Mouse (Mus musculus): Measurements from ENCODE around the gene Wdr59. TPM values are rescaled to one million over a fixed set of nuclear protein-coding genes. Genes with fewer than 3 reads are reported as not detected.
"Not testable (repeated sequence)": the region's sequence is repeated elsewhere in the genome, so short reads cannot be mapped to it uniquely, and the experiment has no call there.

The Wdr59 gene
- polyA plus RNA-seq, 1 experiment: 9.0 TPM

DNA sequence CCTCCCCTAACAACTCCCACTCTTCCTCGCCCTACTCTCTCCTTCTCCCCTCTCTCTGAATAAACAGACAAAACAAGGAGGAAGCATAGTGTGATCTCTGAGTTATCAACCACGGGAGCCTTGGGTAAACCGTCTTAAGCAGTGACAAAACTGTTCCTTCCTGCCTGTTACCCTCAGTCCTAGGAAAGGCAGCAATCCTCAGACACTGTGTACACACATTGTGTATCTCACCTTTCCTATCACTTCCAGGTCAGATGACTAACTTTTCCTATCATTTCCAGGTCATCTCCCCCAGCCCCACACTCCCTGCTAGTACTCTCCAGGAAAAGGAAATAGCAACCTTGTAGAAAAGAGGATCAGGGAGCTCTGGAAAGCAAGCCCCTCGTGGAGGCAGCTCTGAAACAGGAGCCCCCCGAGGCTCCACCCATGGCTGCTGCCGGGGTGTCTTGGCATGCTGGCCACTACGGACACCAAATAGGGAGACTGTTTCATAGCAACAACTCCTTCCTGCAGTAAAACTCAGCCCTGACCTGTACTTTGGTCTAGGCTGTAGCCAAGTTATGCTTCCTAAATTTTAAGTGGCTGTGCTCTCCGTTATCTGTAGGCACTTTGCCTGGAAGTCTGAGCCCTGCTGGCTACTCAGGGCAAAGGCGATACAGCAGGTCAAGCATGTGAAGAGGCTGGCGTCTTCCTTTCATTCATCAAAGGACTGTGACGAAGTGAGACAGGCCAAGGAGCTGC, 20.0 kb downstream of the Wdr59 start:
- TF ChIP-seq POLR2A (IDR thresholded peaks at IDR 0.05; ENCODE audit: control insufficient read depth, extremely low read depth, insufficient read depth, low read length, poor library complexity): no peak
- TF ChIP-seq CTCF (IDR thresholded peaks at IDR 0.05; ENCODE audit: borderline replicate concordance, control insufficient read depth, extremely low read depth, insufficient read depth, low read length, poor library complexity): no peak
- DNase-seq: no peak
- Histone ChIP-seq H3K36me3 (ENCODE audit: control insufficient read depth, insufficient read depth, low read length) (no peaks in the 10 kb centered on the region), H3K4me1 (replicated peaks; ENCODE audit: control insufficient read depth, insufficient read depth, low read length) (peaks cover 3% of the 10 kb centered on the region; the same call in 1 of the 2 replicates), H3K4me3 (ENCODE audit: control insufficient read depth, insufficient read depth, low read length) (no peak overlapping the region), H3K27me3 (ENCODE audit: control insufficient read depth, insufficient read depth, low read length) (no peaks in the 10 kb centered on the region), H3K27ac (ENCODE audit: control insufficient read depth, insufficient read depth, low read length) (no peak overlapping the region)
- WGBS: 88% methylated on average over 11 of the region's 11 CpGs

DNA sequence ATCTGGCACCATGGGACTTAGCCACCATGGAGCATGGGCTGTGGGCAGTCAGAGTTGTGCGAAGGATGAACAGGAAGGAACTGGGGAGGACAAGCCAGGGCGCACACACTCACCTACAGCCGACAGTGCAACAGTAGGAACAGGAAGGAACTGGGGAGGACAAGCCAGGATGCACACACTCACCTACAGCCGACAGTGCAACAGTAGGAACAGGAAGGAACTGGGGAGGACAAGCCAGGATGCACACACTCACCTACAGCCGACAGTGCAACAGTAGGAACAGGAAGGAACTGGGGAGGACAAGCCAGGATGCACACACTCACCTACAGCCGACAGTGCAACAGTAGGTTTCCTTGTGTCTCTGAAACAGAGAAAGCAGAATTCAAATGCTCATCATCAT, 23.6 kb downstream of the Wdr59 start:
- not testable (repeated sequence) for H3K4me3 ChIP-seq (ENCODE audit: control insufficient read depth, insufficient read depth, low read length); H3K27ac ChIP-seq (ENCODE audit: control insufficient read depth, insufficient read depth, low read length); DNase-seq; H3K27me3 ChIP-seq (ENCODE audit: control insufficient read depth, insufficient read depth, low read length); H3K4me1 ChIP-seq (replicated peaks; ENCODE audit: control insufficient read depth, insufficient read depth, low read length); H3K36me3 ChIP-seq (ENCODE audit: control insufficient read depth, insufficient read depth, low read length)
- 42% methylated on average over 6 of the region's 6 CpGs for WGBS

DNA sequence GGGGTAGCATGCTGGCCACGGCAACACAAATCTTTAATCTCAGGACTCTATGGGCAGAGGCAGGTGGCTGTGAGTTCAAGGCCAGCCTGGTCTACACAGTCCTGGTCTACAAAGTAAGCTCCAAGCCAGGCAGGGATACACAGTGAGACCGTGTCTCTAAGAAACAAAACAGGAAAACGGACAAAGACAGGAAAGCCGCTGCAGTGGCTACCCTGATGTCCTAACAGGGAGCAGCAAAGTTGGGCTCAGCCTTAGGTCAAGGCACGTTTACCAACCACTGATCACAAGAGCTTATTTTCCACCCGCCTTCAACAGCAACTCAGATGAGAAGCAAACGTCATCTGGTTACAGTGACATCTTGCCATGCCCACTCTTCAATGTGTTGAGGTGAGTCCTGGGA, 25.6 kb downstream of the Wdr59 start:
- Histone ChIP-seq H3K27ac (ENCODE audit: control insufficient read depth, insufficient read depth, low read length) (no peak overlapping the region), H3K36me3 (ENCODE audit: control insufficient read depth, insufficient read depth, low read length) (no peaks in the 10 kb centered on the region), H3K4me3 (ENCODE audit: control insufficient read depth, insufficient read depth, low read length) (no peak overlapping the region), H3K27me3 (ENCODE audit: control insufficient read depth, insufficient read depth, low read length) (no peaks in the 10 kb centered on the region), H3K4me1 (replicated peaks; ENCODE audit: control insufficient read depth, insufficient read depth, low read length) (no peaks in the 10 kb centered on the region)
- DNase-seq: no peak
- TF ChIP-seq POLR2A (IDR thresholded peaks at IDR 0.05; ENCODE audit: control insufficient read depth, extremely low read depth, insufficient read depth, low read length, poor library complexity): no peak
- no peak for TF ChIP-seq CTCF (IDR thresholded peaks at IDR 0.05; ENCODE audit: borderline replicate concordance, control insufficient read depth, extremely low read depth, insufficient read depth, low read length, poor library complexity)
- WGBS: 96% methylated on average over 7 of the region's 7 CpGs

DNA sequence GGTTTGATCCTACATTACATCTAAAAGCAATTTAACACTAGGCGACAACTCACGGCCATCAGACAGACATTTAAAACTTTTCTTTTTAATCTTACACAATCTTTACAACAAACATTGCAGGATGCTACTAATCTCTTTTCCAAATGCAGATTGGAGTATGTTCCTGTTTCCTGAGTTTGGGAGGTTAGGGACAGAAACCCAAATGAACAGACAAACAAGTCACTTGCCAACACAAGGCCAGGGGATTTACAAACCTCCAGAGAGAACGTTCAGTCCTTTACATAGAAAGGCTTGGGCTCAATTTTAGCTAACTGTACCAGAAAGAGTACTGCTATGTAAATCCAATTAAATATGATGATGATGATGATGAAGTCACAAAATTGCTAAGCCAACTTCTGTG, 28.7 kb downstream of the Wdr59 start:
- DNase-seq: no peak
- H3K27me3 ChIP-seq (ENCODE audit: control insufficient read depth, insufficient read depth, low read length): no peaks in the 10 kb centered on the region
- no peak overlapping the region for H3K27ac ChIP-seq (ENCODE audit: control insufficient read depth, insufficient read depth, low read length)
- no peak overlapping the region for H3K4me3 ChIP-seq (ENCODE audit: control insufficient read depth, insufficient read depth, low read length)
- H3K36me3 ChIP-seq (ENCODE audit: control insufficient read depth, insufficient read depth, low read length): no peaks in the 10 kb centered on the region
- TF ChIP-seq CTCF (IDR thresholded peaks at IDR 0.05; ENCODE audit: borderline replicate concordance, control insufficient read depth, extremely low read depth, insufficient read depth, low read length, poor library complexity) (no peak), POLR2A (IDR thresholded peaks at IDR 0.05; ENCODE audit: control insufficient read depth, extremely low read depth, insufficient read depth, low read length, poor library complexity) (no peak)
- WGBS: 97% methylated on average over 3 of the region's 3 CpGs
- no peaks in the 10 kb centered on the region for H3K4me1 ChIP-seq (replicated peaks; ENCODE audit: control insufficient read depth, insufficient read depth, low read length)

DNA sequence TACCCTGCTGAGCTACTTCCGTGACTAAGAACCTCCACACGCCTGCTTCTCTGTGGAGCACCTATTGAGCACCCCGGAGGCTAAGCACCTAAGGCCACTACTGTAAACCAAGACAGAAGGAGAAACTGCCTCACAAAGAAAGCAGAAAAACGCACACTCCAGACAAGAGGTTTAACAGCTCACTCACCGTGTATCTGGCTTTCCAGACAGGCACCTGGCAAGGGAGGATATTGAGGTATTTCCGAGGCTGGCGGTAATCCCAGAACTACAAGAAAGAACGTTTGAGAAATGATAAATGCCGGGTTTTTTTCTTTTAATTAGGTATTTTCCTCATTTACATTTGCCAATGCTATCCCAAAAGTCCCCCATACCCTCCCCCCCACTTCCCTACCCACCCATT, 29.4 kb downstream of the Wdr59 start:
- WGBS: 93% methylated on average over 9 of the region's 9 CpGs
- DNase-seq: no peak
- TF ChIP-seq POLR2A (IDR thresholded peaks at IDR 0.05; ENCODE audit: control insufficient read depth, extremely low read depth, insufficient read depth, low read length, poor library complexity): no peak
- no peak for TF ChIP-seq CTCF (IDR thresholded peaks at IDR 0.05; ENCODE audit: borderline replicate concordance, control insufficient read depth, extremely low read depth, insufficient read depth, low read length, poor library complexity)
- Histone ChIP-seq H3K27me3 (ENCODE audit: control insufficient read depth, insufficient read depth, low read length) (no peaks in the 10 kb centered on the region), H3K36me3 (ENCODE audit: control insufficient read depth, insufficient read depth, low read length) (no peaks in the 10 kb centered on the region), H3K4me1 (replicated peaks; ENCODE audit: control insufficient read depth, insufficient read depth, low read length) (no peaks in the 10 kb centered on the region), H3K4me3 (ENCODE audit: control insufficient read depth, insufficient read depth, low read length) (no peak overlapping the region), H3K27ac (ENCODE audit: control insufficient read depth, insufficient read depth, low read length) (no peak overlapping the region)

DNA sequence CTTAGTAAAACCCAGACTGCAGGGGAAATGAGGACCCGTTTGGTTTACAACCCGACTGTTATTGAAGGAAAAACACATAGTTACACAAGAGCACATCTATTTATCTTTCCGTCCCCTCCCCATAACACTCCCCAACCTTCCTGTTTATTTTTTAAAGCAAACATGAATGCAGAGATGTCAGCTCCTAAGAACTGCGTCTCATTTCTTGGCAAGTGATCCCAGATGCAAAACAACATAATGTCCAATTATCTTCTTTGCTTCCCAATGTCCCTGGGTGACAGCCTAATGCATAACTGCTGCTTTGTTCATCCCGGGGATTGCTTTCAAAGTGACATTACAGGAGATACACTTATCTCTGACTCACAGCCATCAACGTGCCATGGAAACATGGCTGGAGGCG, 30.7 kb downstream of the Wdr59 start:
- no peaks in the 10 kb centered on the region for H3K27me3 ChIP-seq (ENCODE audit: control insufficient read depth, insufficient read depth, low read length)
- 94% methylated on average over 7 of the region's 7 CpGs for WGBS
- no peak for DNase-seq
- no peaks in the 10 kb centered on the region for H3K36me3 ChIP-seq (ENCODE audit: control insufficient read depth, insufficient read depth, low read length)
- no peaks in the 10 kb centered on the region for H3K4me1 ChIP-seq (replicated peaks; ENCODE audit: control insufficient read depth, insufficient read depth, low read length)
- H3K4me3 ChIP-seq (ENCODE audit: control insufficient read depth, insufficient read depth, low read length): no peak overlapping the region
- no peak overlapping the region for H3K27ac ChIP-seq (ENCODE audit: control insufficient read depth, insufficient read depth, low read length)
- TF ChIP-seq POLR2A (IDR thresholded peaks at IDR 0.05; ENCODE audit: control insufficient read depth, extremely low read depth, insufficient read depth, low read length, poor library complexity): no peak
- TF ChIP-seq CTCF (IDR thresholded peaks at IDR 0.05; ENCODE audit: borderline replicate concordance, control insufficient read depth, extremely low read depth, insufficient read depth, low read length, poor library complexity): no peak

DNA sequence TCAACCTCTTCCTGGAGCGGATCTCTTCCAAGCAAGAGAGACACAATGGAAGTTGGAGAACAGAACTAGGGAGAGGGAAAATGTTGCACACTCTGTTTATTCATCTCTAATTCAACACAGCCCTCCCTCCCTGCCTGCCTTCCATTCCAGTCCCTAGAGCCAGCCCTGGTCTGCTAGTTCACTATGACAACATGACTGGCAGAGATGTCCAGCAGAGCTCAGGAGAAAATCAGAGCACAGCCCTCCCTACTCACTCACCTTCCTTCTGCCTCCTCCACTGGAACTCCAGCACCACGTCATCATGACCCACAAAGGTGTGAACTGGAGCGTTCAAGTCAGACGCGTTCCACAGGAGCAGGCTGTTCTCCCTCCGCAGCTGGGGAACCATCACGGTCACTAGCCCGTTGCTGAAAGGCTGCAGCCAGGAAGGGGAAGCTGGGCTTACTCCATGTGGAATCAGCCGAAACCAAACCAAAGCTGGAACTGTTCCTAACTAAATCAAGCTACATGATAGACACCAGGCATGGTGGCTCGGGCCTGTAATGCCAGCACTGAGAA, 31.8 kb downstream of the Wdr59 start:
- Histone ChIP-seq H3K4me1 (replicated peaks; ENCODE audit: control insufficient read depth, insufficient read depth, low read length) (no peaks in the 10 kb centered on the region), H3K4me3 (ENCODE audit: control insufficient read depth, insufficient read depth, low read length) (no peak overlapping the region), H3K27ac (ENCODE audit: control insufficient read depth, insufficient read depth, low read length) (no peak overlapping the region), H3K36me3 (ENCODE audit: control insufficient read depth, insufficient read depth, low read length) (peaks cover under 1% of the 10 kb centered on the region), H3K27me3 (ENCODE audit: control insufficient read depth, insufficient read depth, low read length) (no peaks in the 10 kb centered on the region)
- no peak for DNase-seq
- TF ChIP-seq CTCF (IDR thresholded peaks at IDR 0.05; ENCODE audit: borderline replicate concordance, control insufficient read depth, extremely low read depth, insufficient read depth, low read length, poor library complexity) (no peak), POLR2A (IDR thresholded peaks at IDR 0.05; ENCODE audit: control insufficient read depth, extremely low read depth, insufficient read depth, low read length, poor library complexity) (no peak)
- WGBS: 92% methylated on average over 10 of the region's 10 CpGs
